Mouse (Mus musculus) neural tube, embryonic 10.5 days (tissue): ENCODE data around the gene Hspb7.

Experiments used
- DNase-seq: peaks from one replicate; pipeline ENCODE4 v3.0.0-alpha.2; 2017; ENCODE audit warnings: low spot score; ENCODE audit errors: extremely low spot score

Hspb7 gene

DNA sequence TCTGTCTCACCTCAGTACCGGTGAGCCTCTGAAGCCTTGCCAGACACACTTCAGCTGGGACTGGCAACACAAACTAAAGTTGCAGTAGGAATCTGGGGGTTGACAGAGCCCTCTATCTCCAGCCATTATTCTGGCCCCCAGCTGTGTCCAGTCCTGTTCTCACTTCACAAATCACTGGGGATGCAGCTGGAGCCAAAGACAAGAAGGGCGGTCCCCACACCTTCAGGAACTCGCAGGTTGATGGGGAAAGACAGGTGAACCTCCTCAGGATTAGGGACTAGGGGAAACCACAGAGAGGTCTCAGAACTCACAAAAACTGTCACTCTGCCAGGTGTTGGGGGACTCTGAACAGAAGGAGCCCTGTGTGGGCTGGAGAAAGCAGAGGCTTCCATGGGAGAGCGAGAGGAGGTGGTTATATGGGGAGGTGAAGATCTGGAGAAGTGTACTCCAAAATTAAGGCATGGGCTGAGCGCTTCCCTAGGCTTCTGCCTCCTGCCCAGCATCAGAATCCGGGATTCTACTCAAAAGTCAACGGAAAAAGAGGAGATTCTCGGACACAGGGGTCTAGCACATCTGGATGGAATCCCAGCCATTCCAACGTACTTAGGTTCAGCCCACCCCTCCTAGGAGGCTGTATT lies at the start of gene Hspb7:
Hspb7 (plus strand) TSS at position 588 of the 638 bp plus-strand sequence.
- no peak for DNase-seq

GRCm38 (mm10) chr4:141372426-141372825 lies 48.2 kb upstream of the Hspb7 start:
- DNase-seq = no peak

- DNase-seq = no peak
Observed at GRCm38 (mm10) chr4:141379674-141380073, 40.9 kb upstream of the Hspb7 start.

DNA sequence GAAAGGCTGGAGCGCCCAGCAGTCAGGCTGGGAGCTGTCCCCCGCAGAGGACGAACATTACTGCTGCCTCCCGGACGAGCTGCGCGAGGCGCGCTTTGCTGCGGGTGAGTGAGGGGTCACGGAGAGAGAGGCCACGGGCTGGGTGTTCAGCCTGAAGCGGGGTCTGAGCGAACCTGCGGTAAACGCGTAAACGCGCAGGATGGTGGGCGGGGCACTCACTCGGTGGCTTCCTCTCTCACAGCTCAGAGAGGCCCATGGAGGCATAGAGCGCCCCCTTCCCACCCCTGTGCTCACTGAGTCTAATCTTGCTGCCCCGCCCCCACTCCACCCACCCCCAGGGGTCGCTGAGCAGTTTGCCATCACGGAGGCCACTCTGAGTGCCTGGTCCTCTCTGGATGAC lies 38.2 kb upstream of the Hspb7 start:
- peak; percentile 44 for DNase-seq

- peak; percentile 65 for DNase-seq
Observed at GRCm38 (mm10) chr4:141385275-141385674, 35.3 kb upstream of the Hspb7 start.

DNA sequence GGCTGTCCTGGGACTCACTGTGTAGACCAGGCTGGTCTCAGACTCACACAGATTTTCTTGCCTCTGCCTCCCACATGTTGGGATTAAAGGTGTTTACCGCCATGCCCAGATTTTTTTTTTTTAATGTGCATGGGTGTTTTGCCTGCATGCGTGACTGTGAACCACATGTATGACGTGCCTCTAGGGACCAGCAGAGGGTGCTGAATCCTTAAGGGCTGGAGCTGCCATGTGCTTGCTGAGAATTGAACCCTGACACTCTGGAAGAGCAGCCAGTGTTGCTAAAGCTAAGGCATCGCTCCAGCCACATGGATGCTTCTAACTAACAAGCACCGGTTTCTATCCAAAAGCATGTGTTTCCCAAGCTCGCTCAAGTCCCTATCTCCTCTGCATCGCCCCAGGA lies 34.4 kb upstream of the Hspb7 start:
- no peak for DNase-seq

DNA sequence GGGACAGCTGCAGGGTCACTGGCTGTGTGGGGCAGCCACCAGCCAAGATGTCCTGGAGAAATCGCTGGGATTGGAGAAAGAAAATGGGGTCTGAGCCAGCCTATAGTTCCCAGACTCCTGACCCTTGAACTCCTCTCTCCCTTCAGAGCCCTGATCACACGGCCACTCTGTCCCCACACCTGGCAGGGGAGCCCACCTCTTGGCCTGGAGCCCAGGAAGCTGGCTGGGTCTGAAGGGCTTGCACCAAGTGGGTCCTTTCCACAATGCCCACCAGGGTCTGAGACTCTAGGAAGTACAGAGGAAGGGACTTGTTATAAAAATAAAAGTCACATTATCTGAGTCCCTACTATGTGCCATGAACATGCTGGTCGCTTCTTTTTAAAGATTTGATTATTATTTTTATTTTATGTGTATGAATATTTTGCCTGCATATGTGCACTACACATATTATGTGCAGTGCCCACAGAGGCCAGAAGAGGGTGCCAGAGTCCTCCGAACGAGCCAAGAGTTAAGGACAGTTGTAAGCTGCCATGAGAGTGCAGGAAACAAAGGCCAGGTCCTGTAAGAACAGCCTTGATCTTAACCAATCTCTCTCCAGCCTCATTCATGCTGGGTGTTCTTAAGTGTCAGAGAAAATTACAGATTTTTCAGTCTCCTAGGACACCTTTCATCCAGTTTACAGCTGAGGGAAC lies 33.3 kb upstream of the Hspb7 start:
- peak; percentile 85 for DNase-seq

DNA sequence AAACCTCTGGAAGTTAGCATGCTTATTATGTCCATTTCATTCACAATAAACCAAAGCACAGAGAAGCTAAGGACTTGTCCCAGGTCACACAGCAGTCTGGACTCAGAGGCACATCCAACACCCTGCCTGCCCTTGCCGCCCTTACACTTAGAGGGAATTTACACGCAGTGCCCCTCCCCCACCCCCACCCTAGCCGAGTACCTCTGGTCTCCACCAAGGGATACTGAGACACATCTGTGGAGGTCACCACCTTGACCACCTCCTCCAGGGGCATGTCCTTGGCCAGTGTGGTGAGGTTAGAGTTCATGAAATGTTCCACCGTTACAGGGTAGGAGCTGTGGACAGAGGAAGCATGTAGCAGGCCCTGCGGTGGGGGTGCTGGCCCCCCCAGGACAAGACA lies 32.6 kb upstream of the Hspb7 start:
- no peak for DNase-seq

DNA sequence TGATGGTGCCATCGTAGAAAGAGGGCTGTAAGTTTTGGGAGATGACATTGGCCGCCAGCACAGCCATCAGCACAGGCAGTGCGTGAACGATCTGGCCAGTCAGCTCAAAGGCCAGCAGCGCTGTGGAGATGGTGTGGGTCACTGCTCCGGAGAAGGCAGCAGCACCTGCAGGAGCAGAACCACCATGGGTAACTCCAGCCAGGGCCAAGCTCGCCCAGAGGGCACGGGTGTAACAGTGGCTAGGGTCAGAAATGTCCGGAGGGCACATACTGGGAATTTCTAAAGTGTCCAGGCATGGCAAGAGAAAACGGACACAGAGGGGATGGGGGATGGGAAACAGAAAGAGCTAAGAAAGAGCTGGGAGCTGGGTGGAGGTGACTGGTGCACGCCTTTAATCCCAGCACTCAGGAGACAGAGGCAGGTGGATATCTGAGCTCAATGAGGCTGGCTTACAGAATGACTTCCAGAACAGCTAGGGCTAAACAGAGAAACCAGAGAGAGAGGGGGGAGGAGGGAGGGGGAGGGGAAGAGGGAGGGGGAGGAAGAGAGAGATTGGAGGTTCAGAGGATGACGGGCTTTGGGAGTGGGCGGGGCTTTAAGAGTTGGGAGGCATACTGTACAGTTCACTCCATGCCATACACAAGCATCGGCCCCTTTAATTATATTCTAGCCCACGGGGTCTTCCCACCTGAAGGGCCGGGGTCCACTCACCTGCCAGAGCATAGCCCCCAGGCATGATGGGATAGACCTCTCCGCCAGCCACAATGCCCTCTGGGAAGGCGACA lies 31.0 kb upstream of the Hspb7 start:
- no peak for DNase-seq

DNA sequence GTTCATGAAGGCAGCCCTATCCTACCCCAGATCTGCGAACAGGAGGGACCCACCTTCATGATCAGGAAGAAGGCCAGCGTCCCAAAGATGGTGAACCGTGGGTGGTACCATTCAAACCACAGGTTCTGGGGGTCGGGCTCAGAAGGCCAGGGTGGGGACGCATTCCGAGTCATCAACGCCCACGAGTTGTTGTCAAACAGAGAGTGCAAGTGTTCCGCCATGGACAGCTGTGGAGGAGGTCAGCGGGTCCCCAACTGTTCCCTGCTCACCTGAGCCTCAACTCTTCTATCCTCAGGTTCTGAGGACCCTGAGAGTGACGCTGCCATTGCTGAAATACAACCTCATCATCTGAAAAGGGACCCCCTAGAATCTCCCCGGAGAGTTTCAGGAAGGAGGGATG lies 29.3 kb upstream of the Hspb7 start:
- no peak for DNase-seq

GRCm38 (mm10) chr4:141394751-141395150 lies 25.8 kb upstream of the Hspb7 start:
- DNase-seq = no peak

DNA sequence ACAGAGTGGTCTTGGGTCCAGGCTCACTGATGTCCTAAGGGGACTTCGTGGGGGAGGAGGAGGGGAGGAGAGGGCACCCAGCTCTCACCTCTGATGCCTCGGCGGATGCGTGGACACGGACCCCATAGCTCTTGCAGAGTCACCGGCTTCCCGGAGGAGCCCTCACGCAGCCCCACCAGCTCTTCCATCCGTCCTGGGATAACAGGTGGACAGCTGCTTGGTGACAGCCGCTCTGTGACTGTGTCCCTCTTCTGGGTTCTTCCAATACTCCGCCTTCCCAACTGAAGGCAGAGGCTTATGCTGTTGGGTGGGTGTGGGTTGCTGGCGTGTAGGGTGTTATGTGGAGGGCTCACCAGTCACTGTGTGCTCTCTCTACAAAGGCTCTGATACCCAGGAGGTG lies 22.7 kb upstream of the Hspb7 start:
- no peak for DNase-seq

GRCm38 (mm10) chr4:141398545-141398944 lies 22.0 kb upstream of the Hspb7 start, which contains the start of gene Clcnka:
Gene Clcnka (minus strand): TSS chr4:141398724.
- DNase-seq = no peak

DNA sequence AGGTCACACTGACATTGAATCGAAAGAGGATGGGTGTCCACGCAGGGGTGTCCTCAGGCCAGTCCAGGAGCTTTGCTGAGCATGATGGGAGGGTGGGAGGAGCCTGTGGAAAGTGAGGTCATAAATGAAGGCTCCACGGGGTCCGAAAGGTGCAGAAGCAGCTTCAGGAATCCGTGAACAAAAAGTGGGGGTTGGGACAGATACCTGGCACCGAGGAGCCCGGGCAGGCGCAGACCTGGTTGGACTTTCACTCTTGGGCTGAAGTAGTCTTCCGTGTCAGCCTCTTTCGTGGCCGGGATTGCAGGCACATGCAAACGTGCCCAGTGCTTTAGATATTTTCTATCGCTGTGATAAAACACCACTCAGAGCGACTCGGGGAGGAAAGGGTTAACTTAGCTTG lies 20.4 kb upstream of the Hspb7 start:
- no peak for DNase-seq

- DNase-seq = peak; percentile 92
Observed at GRCm38 (mm10) chr4:141404518-141405313, 15.9 kb upstream of the Hspb7 start.

- DNase-seq = no peak
Observed at GRCm38 (mm10) chr4:141405314-141405622, 15.3 kb upstream of the Hspb7 start.

DNA sequence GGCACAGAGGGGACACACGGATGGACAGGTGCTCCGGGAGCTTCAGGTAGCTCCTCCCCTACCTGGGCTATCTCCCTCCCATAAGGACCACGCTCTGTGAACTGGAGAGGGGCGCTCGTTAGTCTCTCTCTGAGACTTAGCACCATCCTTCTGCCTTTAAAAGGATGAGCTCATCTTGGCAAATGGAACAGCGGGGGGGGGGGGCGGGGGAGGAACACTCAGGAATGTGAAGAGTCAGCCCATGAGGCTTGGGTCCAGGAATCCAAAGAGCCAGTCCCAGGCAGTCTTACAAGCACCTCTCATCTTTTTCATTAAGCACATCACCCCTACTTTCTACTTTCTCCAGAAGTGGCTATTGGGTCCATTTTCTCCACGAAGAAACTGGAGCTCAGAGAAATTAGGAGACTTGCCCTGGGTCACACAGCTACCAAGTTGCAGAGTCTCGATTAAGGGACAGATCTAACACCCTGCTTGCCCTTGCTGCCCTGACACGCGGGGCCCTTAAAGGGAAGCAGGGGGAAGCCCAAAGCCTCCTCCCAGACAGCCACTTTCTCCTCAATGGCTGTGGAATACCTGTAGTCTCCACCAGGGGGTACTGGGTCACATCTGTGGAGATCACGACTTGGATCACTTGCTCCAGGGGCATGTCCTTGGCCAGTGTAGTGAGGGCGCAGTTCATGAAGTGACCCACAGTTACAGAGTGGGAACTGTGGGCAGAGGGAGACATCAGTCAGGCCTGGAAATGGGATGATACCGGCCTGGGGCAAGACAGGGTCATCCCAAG lies 13.9 kb upstream of the Hspb7 start:
- no peak for DNase-seq

DNA sequence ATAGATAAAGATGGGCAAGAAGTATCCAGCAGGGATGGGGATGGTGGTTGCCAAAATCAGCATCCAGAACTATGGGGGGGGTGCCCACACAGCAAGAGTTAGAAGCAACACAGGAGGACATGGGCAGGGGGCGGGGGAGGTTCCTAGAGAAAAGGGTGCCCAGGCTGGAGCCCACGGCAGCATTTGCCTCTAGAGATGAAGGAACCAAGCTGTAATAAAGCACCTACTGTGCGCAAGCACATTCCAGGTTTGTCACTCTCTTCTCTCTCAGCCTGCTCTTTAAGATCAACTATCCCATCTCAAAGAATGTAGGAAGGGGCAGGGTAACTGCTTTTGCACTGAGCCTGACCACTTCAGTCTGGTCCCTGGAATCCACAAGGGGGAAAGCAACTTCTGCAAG lies 12.0 kb upstream of the Hspb7 start:
- DNase-seq = no peak

DNA sequence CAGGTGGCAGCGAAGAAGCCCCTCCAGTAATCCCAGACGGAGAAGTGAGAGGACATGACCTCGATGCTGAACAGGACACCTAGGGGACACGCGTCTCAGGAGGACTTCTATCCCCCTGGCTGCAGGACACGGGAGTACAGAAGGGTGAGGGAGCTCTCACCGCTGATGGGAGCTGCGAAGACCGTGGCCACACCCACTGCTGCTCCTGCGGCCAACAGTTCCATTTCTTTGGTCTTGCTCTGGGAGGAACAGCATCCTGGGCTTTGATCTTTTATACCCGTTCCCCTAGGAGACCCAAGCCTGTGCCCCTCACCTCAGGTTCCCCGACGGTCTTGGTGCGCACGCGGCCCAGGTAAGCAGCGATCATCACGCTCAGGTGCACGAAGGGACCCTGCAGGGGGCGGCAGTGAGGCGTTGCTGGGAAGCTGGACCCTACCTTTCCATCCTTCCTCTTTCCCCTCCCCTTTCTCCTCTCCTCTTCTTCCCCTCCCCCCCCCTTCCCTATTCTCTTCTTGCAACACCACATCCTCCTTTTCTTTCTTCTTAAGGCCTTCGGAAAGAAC lies 9.1 kb upstream of the Hspb7 start:
- no peak for DNase-seq

GRCm38 (mm10) chr4:141415924-141416323 lies 4.7 kb upstream of the Hspb7 start, which contains the start of gene Clcnkb:
Gene Clcnkb (minus strand): TSS chr4:141416014.
- no peak for DNase-seq
